Mouse (Mus musculus): ENCODE measurements around the gene Atl1.

Gene Atl1

DNA sequence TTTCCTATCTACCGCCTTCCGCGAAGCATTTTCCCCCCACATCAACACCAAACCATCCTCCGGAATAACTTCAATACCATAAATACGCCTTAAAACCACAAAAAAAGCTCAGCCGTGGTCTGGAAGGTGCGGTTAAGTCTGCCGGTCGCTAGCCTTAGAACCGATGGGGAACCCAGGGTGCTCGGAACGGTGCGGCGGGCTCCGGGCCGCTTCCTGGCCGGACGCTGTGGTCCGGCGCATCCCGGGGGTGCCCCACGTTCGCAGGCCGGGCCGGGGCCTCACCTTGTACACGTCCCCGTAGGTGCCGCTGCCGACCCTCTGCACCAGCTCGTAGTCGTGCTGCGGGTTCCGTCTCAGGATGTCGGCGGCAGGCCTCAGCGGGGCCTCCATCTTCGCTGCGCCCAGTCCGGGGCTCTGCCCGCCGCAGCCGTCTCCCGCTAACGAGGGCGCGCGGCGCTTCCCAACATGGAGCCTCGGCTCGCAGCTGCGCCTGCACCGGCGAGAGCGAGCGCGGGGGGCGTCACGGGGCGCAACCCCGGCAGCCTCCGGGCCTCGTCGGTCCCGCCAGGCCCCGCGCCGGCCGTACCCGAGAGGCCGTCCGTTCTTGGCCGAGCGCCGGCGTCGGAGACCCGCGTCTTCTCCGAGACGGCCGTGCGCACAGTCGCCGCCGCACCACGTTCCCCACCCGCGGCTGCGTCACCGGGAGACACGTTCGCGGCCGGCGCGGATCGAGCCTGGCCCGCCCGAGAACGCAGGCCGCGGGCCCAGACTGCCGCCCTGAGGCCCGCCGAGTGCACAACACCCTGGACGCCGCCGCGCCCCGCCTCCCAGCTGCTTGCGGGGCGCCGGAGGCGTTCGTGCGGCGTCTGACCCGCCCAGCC lies at the start of gene Atl1, which contains the start of gene Map4k5:
TSS of gene Atl1 (plus strand) at position 244 of the 881 bp plus-strand sequence.
TSS of gene Map4k5 (minus strand) at position 830 of the 881 bp plus-strand sequence.
- peak; percentile 80 for DNase-seq (ENCODE audit: low spot score)

DNA sequence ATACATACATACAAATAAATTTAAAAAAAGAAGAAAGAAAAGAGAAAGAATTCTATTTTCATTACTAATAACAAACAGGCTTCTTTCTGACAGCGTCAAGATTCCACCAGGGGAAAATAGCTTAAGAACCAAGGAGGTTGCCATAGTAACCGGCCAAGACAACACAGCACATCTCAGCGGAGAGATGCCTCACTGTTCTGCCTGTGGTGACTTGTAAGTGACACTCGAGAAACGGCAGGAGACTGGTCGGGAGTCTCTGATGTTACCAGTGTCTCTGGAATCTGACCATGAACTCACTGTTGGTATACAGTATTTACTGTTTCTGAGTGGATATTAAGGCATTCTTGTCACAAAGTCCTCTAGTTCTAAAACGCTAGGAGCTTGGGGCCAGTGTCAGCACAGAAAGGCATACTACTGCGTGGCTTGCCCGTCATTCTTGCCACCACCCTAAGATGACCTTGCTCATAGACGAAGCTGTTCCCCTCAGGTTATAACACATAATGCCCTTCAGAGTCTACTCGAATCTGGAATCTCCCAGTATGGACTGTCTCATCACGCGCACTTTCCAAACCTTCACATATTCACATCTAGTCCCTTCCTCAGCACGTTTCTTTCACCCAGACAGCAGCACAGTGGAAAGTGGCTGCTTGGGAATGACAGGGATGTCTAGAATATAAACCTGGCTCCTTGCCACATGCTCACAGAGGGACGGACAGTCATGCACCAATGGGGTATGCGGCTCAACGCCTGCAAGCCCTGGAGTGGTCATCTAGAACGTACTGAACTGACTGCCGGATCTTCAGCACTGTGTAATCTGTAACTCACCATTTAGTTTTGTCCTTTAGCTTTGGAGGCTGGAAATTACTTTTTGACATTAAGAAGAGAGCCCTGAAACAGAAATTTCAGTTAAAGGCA lies 48.6 kb upstream of the Atl1 start:
- no peak for DNase-seq (ENCODE audit: low spot score)

DNA sequence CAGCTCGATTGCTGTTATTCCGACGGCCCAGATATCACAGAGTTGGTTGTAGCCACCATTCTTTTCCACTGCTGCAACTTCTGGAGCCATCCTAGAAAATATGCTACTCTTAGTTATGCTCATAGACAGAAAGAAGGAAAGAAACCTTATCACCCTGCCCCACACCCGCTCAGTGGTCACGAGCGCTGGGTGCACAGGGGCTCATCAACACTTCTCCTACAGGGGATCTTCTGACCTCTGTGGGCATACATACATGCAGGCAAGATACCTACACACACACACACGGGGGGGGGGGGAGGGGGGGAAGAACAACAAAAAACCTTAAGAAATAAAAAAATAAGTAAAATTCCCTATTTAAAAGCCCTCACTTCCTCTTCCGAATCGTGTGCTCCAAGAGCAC lies 46.7 kb upstream of the Atl1 start:
- no peak for DNase-seq (ENCODE audit: low spot score)

DNA sequence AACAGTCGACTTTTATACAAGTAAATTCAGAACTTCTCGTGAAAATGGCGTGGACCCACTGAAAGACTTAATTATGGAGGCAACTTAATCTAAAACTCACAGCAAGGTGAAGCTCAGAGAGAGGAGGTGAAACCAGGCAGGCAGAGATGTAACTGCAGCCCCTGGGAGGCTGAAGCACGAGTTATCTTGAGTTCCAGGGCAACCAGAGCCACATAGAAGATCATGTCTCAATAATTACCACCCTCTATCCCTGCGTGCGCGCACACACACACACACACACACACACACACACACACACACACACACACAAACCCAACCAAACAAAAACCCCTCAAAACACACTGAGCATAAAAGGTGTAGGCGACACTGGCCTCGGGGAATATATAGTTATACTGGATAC lies 45.9 kb upstream of the Atl1 start:
- no peak for DNase-seq (ENCODE audit: low spot score)

DNA sequence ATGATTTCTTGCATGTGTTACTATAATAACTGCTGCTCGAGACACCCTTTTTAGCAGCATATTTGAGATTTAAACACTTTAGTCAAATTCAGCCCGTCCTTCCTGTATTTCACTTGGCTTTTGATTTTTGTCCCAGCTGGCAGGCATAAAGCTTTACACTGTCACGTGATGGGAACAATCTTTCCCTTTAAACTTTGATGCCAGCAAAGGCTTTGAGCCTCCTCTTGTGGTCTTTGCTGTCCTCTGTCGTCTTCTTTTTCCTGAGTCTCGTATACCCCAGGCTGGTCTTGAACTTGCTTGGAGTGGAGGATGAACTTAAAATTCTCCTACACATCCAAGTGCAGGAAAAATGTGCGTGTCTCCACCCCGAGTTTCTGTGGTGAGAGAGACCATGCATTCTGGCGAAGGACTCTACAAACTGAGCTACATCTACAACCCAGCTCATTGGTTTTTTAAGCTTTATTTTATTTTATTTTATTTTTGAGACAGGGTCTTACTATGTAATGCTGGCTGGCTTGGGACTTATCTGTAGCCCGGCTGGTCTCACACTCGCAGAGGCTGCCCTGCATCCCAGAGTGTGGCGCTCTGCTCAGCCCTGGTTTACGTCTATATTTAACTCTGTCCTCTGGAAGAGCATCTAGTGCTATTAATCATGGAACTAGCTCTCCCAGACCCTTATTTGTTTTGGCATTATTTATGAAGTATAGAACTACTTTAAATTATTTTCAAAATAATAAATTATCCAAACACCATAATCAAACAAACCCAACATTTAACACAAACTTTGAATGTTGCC lies 44.1 kb upstream of the Atl1 start:
- no peak for DNase-seq (ENCODE audit: low spot score)

DNA sequence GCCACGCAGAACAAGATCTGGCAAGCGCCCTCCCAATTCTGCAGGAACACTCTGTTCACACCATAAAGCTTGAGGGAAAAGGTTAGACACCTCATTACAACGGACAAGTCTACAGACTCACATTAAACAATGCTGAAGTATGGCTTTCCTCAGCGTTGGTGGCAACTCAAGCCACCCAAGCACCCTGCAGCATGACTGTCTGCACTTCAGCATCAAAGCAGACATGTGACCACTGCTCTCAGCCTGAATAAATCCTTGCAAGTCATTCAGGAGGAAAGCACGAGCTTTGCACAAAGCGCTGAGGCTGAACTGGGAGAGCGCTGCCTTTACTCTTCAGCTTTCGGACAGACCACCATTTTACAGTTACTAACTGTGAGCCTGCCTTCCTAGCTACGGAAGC lies 40.1 kb upstream of the Atl1 start:
- DNase-seq (ENCODE audit: low spot score) = no peak

DNA sequence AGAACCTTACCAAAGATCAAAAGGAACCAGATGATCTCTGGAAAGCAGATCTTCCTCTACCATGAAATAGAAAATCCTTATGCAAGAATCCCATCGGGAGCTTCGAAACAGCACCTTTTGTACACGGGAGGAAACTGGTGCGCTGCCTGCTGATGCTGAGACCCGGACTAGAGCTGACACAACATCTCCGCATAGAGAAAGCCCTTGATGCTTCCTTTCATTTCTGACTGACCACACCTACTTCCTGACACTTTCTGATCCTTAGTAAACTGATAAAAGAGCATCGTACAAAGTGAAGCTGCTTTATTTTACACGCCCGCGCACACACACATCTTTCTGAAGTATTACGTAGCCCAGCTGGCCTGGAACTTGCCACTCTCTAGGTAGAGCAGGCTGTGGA lies 39.0 kb upstream of the Atl1 start:
- no peak for DNase-seq (ENCODE audit: low spot score)

DNA sequence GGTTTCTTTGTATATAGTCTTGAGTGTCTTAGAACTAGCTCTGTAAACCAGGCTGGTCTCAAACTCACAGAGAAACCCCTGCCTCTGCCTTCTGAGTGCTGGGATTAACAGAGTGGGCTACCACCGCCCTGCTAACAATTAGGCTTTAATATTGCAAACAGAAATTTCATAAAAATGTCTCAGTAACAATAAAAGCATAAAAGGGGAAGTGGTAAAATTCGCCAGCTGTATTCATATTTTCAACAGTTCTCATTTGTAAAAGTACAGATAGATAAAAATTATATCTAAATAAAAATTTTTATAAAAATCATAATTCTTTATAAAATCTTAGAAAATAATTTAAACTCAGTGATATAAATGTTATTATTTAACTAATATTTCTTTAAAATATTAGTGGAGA lies 38.5 kb upstream of the Atl1 start:
- DNase-seq (ENCODE audit: low spot score) = no peak

DNA sequence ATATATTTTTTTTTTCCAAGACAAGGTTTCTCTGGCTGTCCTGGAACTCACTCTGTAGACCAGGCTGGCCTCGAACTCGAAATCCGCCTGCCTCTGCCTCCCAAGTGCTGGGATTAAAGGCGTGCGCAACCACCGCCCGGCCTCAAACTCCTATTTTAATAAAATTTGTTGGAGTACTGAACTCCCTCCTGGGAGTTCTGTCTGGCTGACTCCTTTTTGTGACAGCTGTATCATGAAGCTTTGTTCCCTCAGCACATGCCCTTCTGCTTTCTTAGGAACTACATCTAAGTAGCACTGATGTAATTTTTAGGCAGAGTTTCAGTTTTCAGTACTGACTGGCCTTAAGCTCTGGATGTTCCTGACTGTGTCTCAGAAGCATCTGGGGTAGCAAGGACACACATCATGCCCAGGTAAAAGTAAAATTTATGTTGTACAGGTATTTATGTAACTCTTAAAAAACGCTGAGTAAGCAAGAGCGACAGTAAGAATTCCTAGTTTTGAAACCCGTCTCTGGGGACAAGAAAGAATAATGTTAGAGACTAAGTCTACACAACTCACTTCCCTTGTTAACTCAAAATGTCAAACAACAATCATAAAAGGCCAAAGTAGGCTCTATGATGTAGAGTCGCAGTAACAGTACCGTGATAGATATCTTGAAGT lies 36.6 kb upstream of the Atl1 start:
- no peak for DNase-seq (ENCODE audit: low spot score)

DNA sequence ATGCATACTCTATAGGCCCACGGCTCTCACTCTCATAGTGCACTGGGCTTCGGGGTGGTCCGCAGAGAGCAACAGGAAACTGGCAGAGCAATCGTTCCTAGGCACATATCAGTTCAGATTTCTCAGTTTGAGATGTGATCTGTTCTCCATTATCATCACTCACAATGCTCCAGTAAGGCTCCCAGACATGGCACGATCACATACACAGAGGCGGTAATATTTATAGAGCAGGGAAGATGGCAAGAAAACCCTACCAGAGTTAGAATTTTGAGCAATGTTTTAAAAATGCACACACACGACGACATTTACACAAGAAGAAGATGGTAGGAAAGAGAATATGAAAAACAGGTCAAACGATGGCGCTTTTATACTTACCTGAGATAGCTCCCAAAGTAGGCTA lies 36.0 kb upstream of the Atl1 start:
- DNase-seq (ENCODE audit: low spot score) = no peak

DNA sequence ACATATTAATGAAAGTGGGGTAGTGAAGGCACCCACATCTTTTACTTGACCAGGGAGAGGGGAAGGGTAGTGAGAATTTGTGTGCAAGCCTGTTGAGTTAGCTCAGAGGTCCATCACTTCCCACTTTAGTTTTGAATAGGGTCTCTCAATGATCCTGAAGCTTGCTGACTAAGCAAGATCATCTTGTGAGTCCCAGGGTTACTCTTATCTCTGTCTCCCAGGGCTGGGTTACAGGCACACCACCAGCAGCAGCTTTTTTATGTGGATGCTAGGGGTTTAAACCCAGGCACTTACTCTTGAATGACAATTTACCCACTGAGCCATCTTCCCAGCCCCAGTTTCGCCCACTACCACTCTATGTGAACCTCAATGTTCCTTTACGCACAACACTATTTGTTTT lies 34.8 kb upstream of the Atl1 start:
- DNase-seq (ENCODE audit: low spot score) = no peak

DNA sequence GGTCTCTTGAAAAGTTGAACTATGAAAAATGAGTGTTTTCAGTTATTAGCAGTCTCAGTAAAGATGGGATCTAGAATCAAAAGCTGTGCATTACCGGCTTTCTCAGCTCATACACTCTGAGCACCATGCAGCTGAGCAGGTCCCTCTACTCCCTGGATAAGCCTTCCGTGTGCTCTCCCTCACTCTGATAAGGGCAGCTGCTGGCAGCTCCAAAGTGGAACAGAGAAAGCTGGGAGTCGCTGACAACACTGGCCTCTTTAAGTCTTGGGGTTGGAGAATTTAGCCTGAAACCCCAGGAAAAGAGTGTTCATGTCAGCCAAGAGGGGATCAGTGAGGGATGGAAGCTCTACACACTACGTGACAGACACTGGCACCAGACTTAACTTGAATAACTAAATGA lies 33.6 kb upstream of the Atl1 start:
- no peak for DNase-seq (ENCODE audit: low spot score)

DNA sequence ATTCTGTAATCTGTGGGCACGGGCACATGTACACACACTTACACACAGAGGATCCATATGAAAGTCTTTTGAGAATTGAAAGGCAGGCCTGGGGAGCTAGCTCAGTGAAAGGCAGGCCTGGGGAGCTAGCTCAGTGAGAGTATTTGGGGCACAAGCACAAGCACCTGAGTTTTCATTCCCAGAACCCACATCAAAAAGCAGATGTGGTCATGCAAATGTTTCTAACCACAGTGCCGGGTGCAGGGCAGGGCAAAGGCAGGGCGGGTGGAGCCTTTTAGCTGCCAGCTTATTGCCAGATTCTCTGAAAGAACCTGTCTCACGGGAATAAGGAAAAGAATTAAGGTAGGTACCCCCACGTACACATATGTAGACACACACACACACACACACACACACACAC lies 28.9 kb upstream of the Atl1 start:
- DNase-seq (ENCODE audit: low spot score) = no peak

DNA sequence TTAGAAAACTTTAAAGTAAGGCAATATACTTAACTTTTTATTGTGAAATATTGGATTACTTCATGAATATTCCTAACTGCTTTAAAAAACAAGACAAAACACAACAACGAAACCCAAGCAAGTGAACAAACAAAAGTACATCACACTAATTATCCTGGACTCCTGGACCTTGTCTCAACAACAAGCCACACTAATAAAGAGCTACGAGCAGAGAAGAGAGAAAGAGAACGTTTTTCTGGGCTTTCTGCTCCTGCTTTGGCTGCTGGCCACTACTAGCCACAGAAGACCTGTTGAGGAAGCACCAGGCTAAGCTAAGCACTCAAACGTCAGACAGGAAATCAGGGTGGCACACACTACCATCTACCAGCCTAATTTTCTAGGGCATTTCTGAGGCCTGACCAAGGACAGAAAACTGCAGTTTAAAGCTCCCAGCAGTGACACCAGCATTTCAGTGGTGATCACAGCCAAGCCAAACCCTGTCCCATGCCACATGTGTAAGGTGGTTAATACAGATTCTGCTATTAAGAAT lies 28.2 kb upstream of the Atl1 start:
- DNase-seq (ENCODE audit: low spot score) = peak; percentile 18

DNA sequence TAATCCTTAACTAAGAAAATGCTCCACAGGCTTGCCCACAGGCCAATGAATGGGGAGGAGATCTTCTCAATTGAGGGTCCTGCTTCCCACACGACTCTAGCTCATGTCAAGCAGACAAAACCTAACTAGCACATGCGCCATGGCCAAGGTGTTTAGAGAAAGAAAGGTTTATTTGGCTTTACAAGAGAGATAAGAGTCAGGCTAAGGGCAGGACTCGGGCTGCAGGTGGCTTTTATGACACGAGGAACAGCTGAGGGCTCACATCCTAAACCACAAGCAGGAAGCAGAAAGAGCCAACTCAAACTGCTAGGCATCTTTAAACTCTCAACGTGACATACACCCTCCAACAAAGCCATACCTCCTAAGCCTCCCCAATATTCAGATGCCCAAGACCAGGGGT lies 25.1 kb upstream of the Atl1 start:
- no peak for DNase-seq (ENCODE audit: low spot score)

DNA sequence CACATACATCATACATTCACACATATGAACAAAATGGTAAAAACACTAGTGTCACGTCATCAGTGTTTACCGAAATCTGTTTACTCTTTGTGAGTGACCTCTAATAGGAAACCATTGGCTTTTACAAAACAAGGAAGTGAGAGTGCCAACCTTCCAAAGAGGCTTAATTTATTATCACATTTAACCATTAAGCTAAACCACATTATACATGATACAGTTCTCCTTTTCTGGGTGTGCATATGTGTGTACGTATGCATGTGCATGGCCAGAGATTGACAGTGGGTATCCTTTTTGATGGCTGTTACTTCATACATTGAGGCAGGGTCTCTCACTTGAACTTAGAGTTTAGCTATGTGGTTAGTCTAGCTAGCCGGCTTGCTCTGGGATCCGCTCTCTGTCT lies 20.8 kb upstream of the Atl1 start:
- DNase-seq (ENCODE audit: low spot score) = no peak

DNA sequence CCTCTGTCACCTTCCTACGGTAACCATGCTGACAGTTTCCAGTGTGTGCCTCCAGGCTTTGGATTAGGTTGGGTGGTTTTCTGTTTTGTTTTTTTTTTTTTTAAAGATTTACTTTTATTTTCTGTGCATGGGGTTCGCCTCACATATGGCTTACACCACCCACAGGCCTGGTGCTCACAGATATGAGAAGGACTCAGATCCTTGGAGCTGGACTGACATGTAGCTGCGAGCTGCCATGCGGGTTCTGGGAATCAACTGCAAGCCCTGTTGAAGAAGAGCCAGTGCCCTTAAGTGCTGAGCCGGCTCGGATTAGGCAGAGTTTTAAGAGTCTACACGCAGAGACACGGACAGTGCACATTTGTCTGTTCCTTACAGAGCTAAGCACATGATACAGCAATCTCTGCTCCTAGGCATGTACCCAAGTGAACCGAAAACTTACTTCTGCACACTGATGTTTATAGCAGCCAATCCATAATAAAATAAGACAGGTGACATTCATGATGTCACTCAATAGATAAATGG lies 14.5 kb upstream of the Atl1 start:
- no peak for DNase-seq (ENCODE audit: low spot score)

DNA sequence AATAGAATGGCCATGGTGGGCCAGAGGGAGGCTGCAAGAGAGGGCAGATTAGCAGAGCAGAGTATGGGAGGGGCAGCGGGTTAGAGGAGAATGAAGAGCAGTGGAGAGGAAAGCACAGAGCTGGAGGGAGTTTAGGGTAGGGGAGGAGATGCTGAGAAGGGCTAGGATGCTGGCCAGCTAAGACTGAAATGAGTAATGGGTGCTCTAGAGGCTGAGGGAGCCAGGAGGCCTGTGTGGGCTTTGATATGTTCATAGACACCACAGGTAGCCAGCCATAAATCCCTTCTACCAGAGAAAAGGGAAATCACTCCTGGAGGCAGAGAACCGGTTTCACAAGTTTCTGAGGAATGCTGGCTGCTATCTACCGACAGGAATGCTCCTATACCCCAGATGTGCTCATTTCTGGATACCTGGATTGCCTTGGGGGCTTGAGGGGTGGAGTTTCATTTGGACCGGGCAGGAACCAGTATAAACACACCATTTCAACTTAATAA lies 13.2 kb upstream of the Atl1 start:
- no peak for DNase-seq (ENCODE audit: low spot score)

DNA sequence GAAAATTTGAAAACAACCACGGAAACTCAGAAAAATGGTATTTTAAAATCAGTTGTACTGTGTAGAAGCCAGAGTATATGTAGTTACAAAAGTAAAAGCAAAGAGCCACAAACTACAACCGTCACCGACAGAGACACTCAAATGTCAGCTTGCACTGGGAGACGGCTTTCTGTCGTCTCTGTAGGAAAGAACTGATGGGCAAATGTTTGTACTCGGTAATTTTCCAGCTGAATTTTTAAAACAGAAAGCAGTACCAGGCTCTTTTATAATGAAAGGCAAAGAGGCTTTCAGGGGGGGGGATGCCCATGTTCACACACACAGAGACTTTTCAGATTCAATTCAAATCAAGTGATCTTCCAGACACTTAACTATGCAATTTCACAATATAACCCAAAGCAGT lies 12.7 kb upstream of the Atl1 start:
- DNase-seq (ENCODE audit: low spot score) = no peak

DNA sequence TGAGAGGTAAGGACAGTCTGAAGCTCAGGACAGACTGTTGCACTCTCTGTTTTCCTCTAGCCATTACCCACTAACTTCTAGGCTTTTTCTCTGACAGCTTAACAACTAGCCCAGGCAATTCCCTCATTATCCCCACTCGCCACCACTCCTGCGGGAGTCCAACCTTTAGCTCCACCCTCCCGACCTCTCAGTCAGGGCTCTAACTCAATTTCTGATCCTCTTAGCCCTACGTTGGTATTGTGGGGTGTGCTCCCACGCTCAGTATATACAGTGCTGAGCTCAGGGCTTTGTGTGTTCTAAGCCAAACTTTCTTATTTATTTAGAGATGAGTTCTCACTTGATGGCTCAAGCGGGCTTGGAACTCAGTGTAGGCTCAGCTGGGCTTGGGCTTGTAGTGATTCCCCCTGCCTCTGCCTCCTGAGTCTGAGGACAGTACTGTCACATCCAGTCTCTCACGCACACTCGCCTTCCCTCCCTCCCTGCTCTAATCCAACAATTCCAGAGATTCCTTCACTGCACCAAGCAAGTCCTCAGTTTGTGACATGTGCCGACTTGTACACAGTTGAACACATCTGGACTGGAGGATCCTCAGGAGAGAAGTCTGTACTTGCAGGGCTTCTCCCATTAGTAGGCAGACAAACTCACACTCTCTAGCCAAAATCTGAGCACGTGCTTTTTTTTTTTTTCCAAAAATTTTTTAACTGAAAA lies 11.1 kb upstream of the Atl1 start:
- DNase-seq (ENCODE audit: low spot score) = no peak
